Mouse (Mus musculus) CD4-positive helper T cell, adult 2 months (primary cell): Measurements from ENCODE around the gene H2-M10.2.

Experiments
- DNase-seq: peaks from one replicate; pipeline ENCODE4 v3.0.0-alpha.2; 2012; ENCODE audit warnings: low read depth, missing footprints, low spot score

Gene H2-M10.2

GRCm38 (mm10) chr17:36252250-36252876, 33.9 kb downstream of the H2-M10.2 start:
- DNase-seq, result peak; percentile 49

GRCm38 (mm10) chr17:36248886-36249285, 37.4 kb downstream of the H2-M10.2 start:
- no peak for DNase-seq

- DNase-seq, result no peak
Observed at GRCm38 (mm10) chr17:36245741-36246140, 40.5 kb downstream of the H2-M10.2 start.

- no peak for DNase-seq
Observed at GRCm38 (mm10) chr17:36244031-36244430, 42.3 kb downstream of the H2-M10.2 start.

GRCm38 (mm10) chr17:36240637-36241213, 45.6 kb downstream of the H2-M10.2 start:
- DNase-seq, result no peak

- peak; percentile 31 for DNase-seq
Observed at GRCm38 (mm10) chr17:36237321-36237921, 48.9 kb downstream of the H2-M10.2 start.

GRCm38 (mm10) chr17:36235300-36235699, 51.0 kb downstream of the H2-M10.2 start:
- DNase-seq, result peak; percentile 72
